8 mouse cellular contexts compared by ENCODE assay signal in genomic region chr2:127482533-127482911, GRCm38 (mm10). TPM values are rescaled to one million over a fixed set of nuclear protein-coding genes. Genes with fewer than 3 reads are reported as not detected.
DNase-seq lines count a peak whose midpoint lies in the region; ATAC-seq and TF ChIP-seq lines count a peak whose summit lies in the region.

No protein-coding gene starts in this region.

- H3K36me3 ChIP-seq in hindbrain, embryonic 15.5 days = no peaks in the 10 kb centered on the region
- no peaks in the 10 kb centered on the region for H3K36me3 ChIP-seq in liver, embryonic 11.5 days (ENCODE audit: control insufficient read depth, insufficient read depth, low read length)
- no peaks in the 10 kb centered on the region for H3K36me3 ChIP-seq in midbrain, postnatal 0 days (ENCODE audit: insufficient read depth, low read length)

- H3K9me3 ChIP-seq in hindbrain, embryonic 15.5 days = no peaks in the 10 kb centered on the region
- no peaks in the 10 kb centered on the region for H3K9me3 ChIP-seq in liver, embryonic 11.5 days (ENCODE audit: control insufficient read depth, low read length)
- H3K9me3 ChIP-seq in midbrain, postnatal 0 days (ENCODE audit: low read length) = no peaks in the 10 kb centered on the region

- no peak overlapping the region for H3K27ac ChIP-seq in cerebellum, adult 2 months (ENCODE audit: insufficient read depth, low read length)
- no peak overlapping the region for H3K27ac ChIP-seq in hindbrain, embryonic 15.5 days (replicated peaks)
- no peak overlapping the region for H3K27ac ChIP-seq in liver, embryonic 11.5 days (ENCODE audit: low read depth, low read length)
- H3K27ac ChIP-seq in midbrain, postnatal 0 days (ENCODE audit: low read depth, low read length) = no peak overlapping the region

- DNase-seq in cerebellum, adult 2 months = peak; percentile 55 to 58
- no peak for DNase-seq in cerebellum, adult 8-10 months
- peak; percentile 68 for DNase-seq in brain, embryonic 14.5 days (ENCODE audit: low read depth)
- DNase-seq in gastrocnemius, postnatal 10 days = peak; percentile 66
- peak; percentile 56 for DNase-seq in liver, embryonic 11.5 days (ENCODE audit: low spot score)
- peak; percentile 40 for DNase-seq in midbrain, postnatal 0 days (ENCODE audit: low spot score)
- peak; percentile 56 for DNase-seq in urinary bladder, postnatal 25 days (ENCODE audit: low spot score)

- no peak for TF ChIP-seq CTCF in cerebellum, adult 2 months (IDR thresholded peaks at IDR 0.05; ENCODE audit: borderline replicate concordance, insufficient read depth, low read depth, low read length)
- no peak for TF ChIP-seq CTCF in brain, embryonic 14.5 days (IDR thresholded peaks at IDR 0.05; ENCODE audit: borderline replicate concordance, extremely low read depth, insufficient read depth, insufficient read length)
- no peak for TF ChIP-seq CTCF in midbrain, postnatal 0 days (IDR thresholded peaks at IDR 0.05)

- TF ChIP-seq POLR2A in cerebellum, adult 2 months (IDR thresholded peaks at IDR 0.05; ENCODE audit: borderline replicate concordance, insufficient read depth, low read length) = no peak
- TF ChIP-seq POLR2A in brain, embryonic 14.5 days (IDR thresholded peaks at IDR 0.05; ENCODE audit: borderline replicate concordance, extremely low read depth, insufficient read depth, insufficient read length, poor library complexity, severe bottlenecking) = no peak

- ATAC-seq in hindbrain, embryonic 15.5 days (ENCODE audit: low FRiP score, low read depth) = peak; percentile 70
- ATAC-seq in liver, embryonic 11.5 days (replicated peaks; ENCODE audit: low FRiP score) = peak; percentile 53
- 0 out of 2 replicates have a peak, but pooled peaks have one; percentile 31 for ATAC-seq in midbrain, postnatal 0 days (ENCODE audit: low FRiP score)

- peak overlapping the region; percentile 3 for H3K4me3 ChIP-seq in cerebellum, adult 2 months (replicated peaks; ENCODE audit: insufficient read depth, low read depth, low read length)
- peak overlapping the region; percentile 34 for H3K4me3 ChIP-seq in hindbrain, embryonic 15.5 days
- H3K4me3 ChIP-seq in liver, embryonic 11.5 days (ENCODE audit: low read depth, low read length) = peak overlapping the region; percentile 47
- H3K4me3 ChIP-seq in midbrain, postnatal 0 days (ENCODE audit: low read depth, low read length) = peak overlapping the region; percentile 32

- no peaks in the 10 kb centered on the region for H3K27me3 ChIP-seq in cerebellum, adult 2 months (ENCODE audit: control insufficient read depth, insufficient read depth, low read length)
- peaks cover 70% of the 10 kb centered on the region for H3K27me3 ChIP-seq in hindbrain, embryonic 15.5 days
- peaks cover 69% of the 10 kb centered on the region for H3K27me3 ChIP-seq in liver, embryonic 11.5 days (replicated peaks; ENCODE audit: control insufficient read depth, insufficient read depth, low read length)
- H3K27me3 ChIP-seq in midbrain, postnatal 0 days (ENCODE audit: insufficient read depth, low read length) = peaks cover 57% of the 10 kb centered on the region

- no peak overlapping the region for H3K9ac ChIP-seq in hindbrain, embryonic 15.5 days
- H3K9ac ChIP-seq in liver, embryonic 11.5 days (ENCODE audit: low read depth, low read length) = no peak overlapping the region
- H3K9ac ChIP-seq in midbrain, postnatal 0 days (replicated peaks; ENCODE audit: low read length, poor library complexity, severe bottlenecking) = 0 out of 2 replicates have a peak overlapping the region, but pooled peaks have one; percentile 13

- peaks cover 21% of the 10 kb centered on the region for H3K4me1 ChIP-seq in cerebellum, adult 2 months (ENCODE audit: control insufficient read depth, insufficient read depth, low read length)
- peaks cover 34% of the 10 kb centered on the region for H3K4me1 ChIP-seq in hindbrain, embryonic 15.5 days (replicated peaks)
- peaks cover 4% of the 10 kb centered on the region; the same call in 1 of the 2 replicates for H3K4me1 ChIP-seq in liver, embryonic 11.5 days (replicated peaks; ENCODE audit: control insufficient read depth, insufficient read depth, low read length)
- H3K4me1 ChIP-seq in midbrain, postnatal 0 days (ENCODE audit: insufficient read depth, low read length) = peaks cover 13% of the 10 kb centered on the region; the same call in 1 of the 2 replicates

- WGBS in cerebellum, adult 2 months = 6% methylated on average over 21 of the region's 21 CpGs
- WGBS in hindbrain, embryonic 15.5 days = under 1% methylated on average over 21 of the region's 21 CpGs
- WGBS in liver, embryonic 11.5 days = under 1% methylated on average over 21 of the region's 21 CpGs
- 2% methylated on average over 20 of the region's 21 CpGs for WGBS in midbrain, postnatal 0 days

- H3K4me2 ChIP-seq in hindbrain, embryonic 15.5 days = peak overlapping the region; percentile 72
- H3K4me2 ChIP-seq in liver, embryonic 11.5 days = peak overlapping the region; percentile 67
- H3K4me2 ChIP-seq in midbrain, postnatal 0 days (ENCODE audit: low read depth, low read length, poor library complexity, severe bottlenecking) = peak overlapping the region; percentile 62

RNA-seq across cellular contexts. Expression of gene Fahd2a, which starts 38.2 kb away (rescaled TPM):
- polyA plus RNA-seq in cerebellum, adult 2 months (2012; rRNA removed) = 42.9 and 45.7 TPM in 2 replicates
- polyA plus RNA-seq in brain, embryonic 14.5 days (2012; rRNA removed) = 25.8 and 30.8 TPM in 2 replicates
- total RNA-seq in gastrocnemius, postnatal 10 days (2021) = 10 to 100 TPM; 10.1 to 12.4 TPM
- polyA plus RNA-seq in hindbrain, embryonic 15.5 days (2015; fragmentation: Nextera tagmentation; extraction: Ambion mirVana) = 30.4 and 31.8 TPM in 2 replicates
- 16.6 and 19.9 TPM in 2 replicates for polyA plus RNA-seq in liver, embryonic 11.5 days (2014; fragmentation: Nextera tagmentation; extraction: Ambion mirVana)
- 25.1 and 32.4 TPM in 2 replicates for total RNA-seq in midbrain, postnatal 0 days (2014; rRNA removed)
- polyA plus RNA-seq in midbrain, postnatal 0 days (2015; fragmentation: Nextera tagmentation; extraction: Ambion mirVana) = 27.3 and 29.2 TPM in 2 replicates

RNA-seq across cellular contexts. Expression of gene Kcnip3, which starts 39.4 kb away (rescaled TPM):
- polyA plus RNA-seq in cerebellum, adult 2 months (2012; rRNA removed) = 81.6 and 83.9 TPM in 2 replicates
- polyA plus RNA-seq in brain, embryonic 14.5 days (2012; rRNA removed) = 15.2 and 15.5 TPM in 2 replicates
- under 1 TPM; 0.49 to 0.59 TPM for total RNA-seq in gastrocnemius, postnatal 10 days (2021)
- polyA plus RNA-seq in hindbrain, embryonic 15.5 days (2015; fragmentation: Nextera tagmentation; extraction: Ambion mirVana) = 11.0 and 13.9 TPM in 2 replicates
- polyA plus RNA-seq in liver, embryonic 11.5 days (2014; fragmentation: Nextera tagmentation; extraction: Ambion mirVana) = 1.3 and 1.4 TPM in 2 replicates
- total RNA-seq in midbrain, postnatal 0 days (2014; rRNA removed) = 24.6 and 33.2 TPM in 2 replicates
- 14.2 and 17.1 TPM in 2 replicates for polyA plus RNA-seq in midbrain, postnatal 0 days (2015; fragmentation: Nextera tagmentation; extraction: Ambion mirVana)

RNA-seq across cellular contexts. Expression of gene Gpat2, which starts 57.5 kb away (rescaled TPM):
- polyA plus RNA-seq in cerebellum, adult 2 months (2012; rRNA removed) = 0.36 and 0.38 TPM in 2 replicates
- polyA plus RNA-seq in brain, embryonic 14.5 days (2012; rRNA removed) = 0.07 and 0.13 TPM in 2 replicates
- total RNA-seq in gastrocnemius, postnatal 10 days (2021) = under 1 TPM; 0.09 TPM
- polyA plus RNA-seq in hindbrain, embryonic 15.5 days (2015; fragmentation: Nextera tagmentation; extraction: Ambion mirVana) = 0.18 and 0.33 TPM in 2 replicates
- 0.43 and 0.92 TPM in 2 replicates for polyA plus RNA-seq in liver, embryonic 11.5 days (2014; fragmentation: Nextera tagmentation; extraction: Ambion mirVana)
- 0.09 and 0.55 TPM in 2 replicates for total RNA-seq in midbrain, postnatal 0 days (2014; rRNA removed)
- polyA plus RNA-seq in midbrain, postnatal 0 days (2015; fragmentation: Nextera tagmentation; extraction: Ambion mirVana) = 0.16 and 0.23 TPM in 2 replicates

RNA-seq across cellular contexts. Expression of gene Prom2, which starts 58.7 kb away (rescaled TPM):
- 3.3 and 4.1 TPM in 2 replicates for polyA plus RNA-seq in cerebellum, adult 2 months (2012; rRNA removed)
- 0.42 and 0.59 TPM in 2 replicates for polyA plus RNA-seq in brain, embryonic 14.5 days (2012; rRNA removed)
- total RNA-seq in gastrocnemius, postnatal 10 days (2021) = not detected
- 0.09 and 0.10 TPM in 2 replicates for polyA plus RNA-seq in hindbrain, embryonic 15.5 days (2015; fragmentation: Nextera tagmentation; extraction: Ambion mirVana)
- polyA plus RNA-seq in liver, embryonic 11.5 days (2014; fragmentation: Nextera tagmentation; extraction: Ambion mirVana) = 0.23 and 0.25 TPM in 2 replicates
- total RNA-seq in midbrain, postnatal 0 days (2014; rRNA removed) = 0.44 TPM in 1 of 2 replicates, not detected in the other
- 0.06 and 0.09 TPM in 2 replicates for polyA plus RNA-seq in midbrain, postnatal 0 days (2015; fragmentation: Nextera tagmentation; extraction: Ambion mirVana)
